Mouse (Mus musculus): Measurements from ENCODE around the gene Olfr113.

- TF ChIP-seq JUND (conservative IDR thresholded peaks at IDR 0.05; ENCODE audit: low read depth, low read length) (no peak), MAZ (IDR thresholded peaks at IDR 0.05; ENCODE audit: low read depth, low read length) (no peak), POLR2A (IDR thresholded peaks at IDR 0.05; ENCODE audit: low read depth, low read length) (no peak), CTCF (conservative IDR thresholded peaks at IDR 0.05 in 1 of 2, IDR thresholded peaks at IDR 0.05 in 1 of 2; ENCODE audit: low read depth in 2 of 2, low read length in 2 of 2) (no peak), RCOR1 (conservative IDR thresholded peaks at IDR 0.05; ENCODE audit: low read depth, low read length) (no peak), ELF1 (IDR thresholded peaks at IDR 0.05; ENCODE audit: low read depth, low read length) (no peak), POLR2AphosphoS2 (IDR thresholded peaks at IDR 0.05; ENCODE audit: low read depth, low read length) (no peak), USF1 (IDR thresholded peaks at IDR 0.05; ENCODE audit: low read depth, low read length) (no peak), SMC3 (IDR thresholded peaks at IDR 0.05; ENCODE audit: low read depth, low read length) (no peak), ZNF384 (IDR thresholded peaks at IDR 0.05; ENCODE audit: low read depth, low read length) (no peak)
Observed at GRCm38 (mm10) chr17:37569351-37569750, 8.1 kb downstream of the Olfr113 start, which contains the start of gene Olfr112.

Data from CH12.LX (cell line).